Mouse (Mus musculus) hindbrain, embryonic 10.5 days (tissue): ENCODE data around the gene Rap1a. TPM values are rescaled to one million over a fixed set of nuclear protein-coding genes. Genes with fewer than 3 reads are reported as not detected.

ENCODE experiments used
- DNase-seq: peaks from one replicate; pipeline ENCODE4 v3.0.0-alpha.2; 2017; ENCODE audit warnings: low spot score
- H3K27ac ChIP-seq: fragments of 300-500 bp; sonication (generic); 2 replicates; pipeline ENCODE4 v1.5.1; 2016; ENCODE audit warnings: mild to moderate bottlenecking, moderate library complexity
- H3K27me3 ChIP-seq: fragments of 300-500 bp; sonication (generic); 2 replicates; pipeline ENCODE4 v1.6.1; 2016; ENCODE audit warnings: mild to moderate bottlenecking; ENCODE audit not compliant: poor library complexity, insufficient read depth, severe bottlenecking
- H3K36me3 ChIP-seq: fragments of 300-500 bp; sonication (generic); 2 replicates; pipeline ENCODE4 v1.6.1; 2016; ENCODE audit warnings: mild to moderate bottlenecking, moderate library complexity
- H3K4me1 ChIP-seq: fragments of 300-500 bp; sonication (generic); replicated peaks from 2 replicates; pipeline ENCODE4 v1.6.1; 2016; ENCODE audit warnings: mild to moderate bottlenecking
- H3K4me3 ChIP-seq: fragments of 300-500 bp; sonication (generic); 2 replicates; pipeline ENCODE4 v1.5.1; 2016; ENCODE audit warnings: mild to moderate bottlenecking, moderate library complexity
- H3K9me3 ChIP-seq: fragments of 300-500 bp; sonication (generic); 2 replicates; pipeline ENCODE4 v1.6.1; 2016; ENCODE audit warnings: mild to moderate bottlenecking, moderate library complexity
- WGBS: fragments of 180-500 bp; shearing (Covaris S2); methylation state at CpG from one replicate; pipeline ENCODE4 v1.1.7; 2016; 5-methylcytosine and 5-hydroxymethylcytosine counted together
- polyA plus RNA-seq: library from polyadenylated mRNA; unstranded; fragments of >200 nt; fragmentation: Nextera tagmentation; extraction: Ambion mirVana; gene quantifications from 2 replicates; pipeline ENCODE4 v1.2.1, GENCODE M21; 2016

The Rap1a gene
- polyA plus RNA-seq, 1 experiment from 2014 or later = 66.3 TPM

GRCm38 (mm10) chr3:105820272-105820671 lies 19.1 kb upstream of the Rap1a start:
- WGBS = 91% methylated on average over 3 of the region's 3 CpGs
- Histone ChIP-seq H3K36me3 (no peaks in the 10 kb centered on the region), H3K9me3 (no peaks in the 10 kb centered on the region), H3K27me3 (no peaks in the 10 kb centered on the region), H3K27ac (no peak overlapping the region), H3K4me3 (no peak overlapping the region), H3K4me1 (0 out of 2 replicates have a peak, but pooled peaks cover 4% of the 10 kb centered on the region)
- DNase-seq = no peak

GRCm38 (mm10) chr3:105818130-105819004 lies 17.2 kb upstream of the Rap1a start:
- Histone ChIP-seq H3K4me3 (no peak overlapping the region), H3K4me1 (no peaks in the 10 kb centered on the region), H3K36me3 (no peaks in the 10 kb centered on the region), H3K9me3 (no peaks in the 10 kb centered on the region), H3K27me3 (no peaks in the 10 kb centered on the region), H3K27ac (no peak overlapping the region)
- 74% methylated on average over 6 of the region's 6 CpGs for WGBS
- no peak for DNase-seq

GRCm38 (mm10) chr3:105816089-105816488 lies 15.0 kb upstream of the Rap1a start:
- Histone ChIP-seq H3K4me3 (no peak overlapping the region), H3K9me3 (no peaks in the 10 kb centered on the region)
- WGBS = 68% methylated on average over 8 of the region's 8 CpGs

GRCm38 (mm10) chr3:105815236-105815904 lies 14.2 kb upstream of the Rap1a start:
- Histone ChIP-seq H3K36me3 (no peaks in the 10 kb centered on the region), H3K27me3 (no peaks in the 10 kb centered on the region), H3K27ac (no peak overlapping the region), H3K9me3 (no peaks in the 10 kb centered on the region), H3K4me3 (no peak overlapping the region), H3K4me1 (peaks cover 13% of the 10 kb centered on the region)
- WGBS = 80% methylated on average over 10 of the region's 10 CpGs
- no peak for DNase-seq

More at GRCm38 (mm10) chr3:105816089-105816488, 15.0 kb upstream of the Rap1a start:
- Histone ChIP-seq H3K36me3 (no peaks in the 10 kb centered on the region), H3K27ac (no peak overlapping the region), H3K4me1 (peaks cover 13% of the 10 kb centered on the region), H3K27me3 (no peaks in the 10 kb centered on the region)
- DNase-seq = no peak

GRCm38 (mm10) chr3:105811146-105811545 lies 10.0 kb upstream of the Rap1a start:
- H3K9me3 ChIP-seq = no peaks in the 10 kb centered on the region
- 90% methylated on average over 2 of the region's 2 CpGs for WGBS
- H3K27me3 ChIP-seq = no peaks in the 10 kb centered on the region
- no peak overlapping the region for H3K27ac ChIP-seq
- no peak overlapping the region for H3K4me3 ChIP-seq
- H3K36me3 ChIP-seq = no peaks in the 10 kb centered on the region
- H3K4me1 ChIP-seq = peaks cover 13% of the 10 kb centered on the region
- no peak for DNase-seq

- Histone ChIP-seq H3K9me3 (no peaks in the 10 kb centered on the region), H3K4me3 (no peak overlapping the region), H3K4me1 (peaks cover 13% of the 10 kb centered on the region), H3K27me3 (no peaks in the 10 kb centered on the region), H3K36me3 (no peaks in the 10 kb centered on the region), H3K27ac (no peak overlapping the region)
- no peak for DNase-seq
- 79% methylated on average over 14 of the region's 14 CpGs for WGBS
Measured at GRCm38 (mm10) chr3:105808179-105809037, 7.3 kb upstream of the Rap1a start.

GRCm38 (mm10) chr3:105807672-105808071 lies 6.5 kb upstream of the Rap1a start:
- Histone ChIP-seq H3K36me3 (no peaks in the 10 kb centered on the region), H3K4me1 (peaks cover 8% of the 10 kb centered on the region), H3K27ac (no peak overlapping the region), H3K4me3 (no peak overlapping the region), H3K9me3 (no peaks in the 10 kb centered on the region), H3K27me3 (no peaks in the 10 kb centered on the region)
- DNase-seq = no peak
- WGBS = 86% methylated on average over 1 of the region's 1 CpGs

GRCm38 (mm10) chr3:105806519-105807249 lies 5.5 kb upstream of the Rap1a start:
- WGBS = 76% methylated on average over 11 of the region's 11 CpGs
- Histone ChIP-seq H3K4me1 (peaks cover 2% of the 10 kb centered on the region; the same call in 1 of the 2 replicates), H3K36me3 (no peaks in the 10 kb centered on the region), H3K27ac (no peak overlapping the region), H3K27me3 (no peaks in the 10 kb centered on the region), H3K9me3 (no peaks in the 10 kb centered on the region), H3K4me3 (no peak overlapping the region)
- no peak for DNase-seq

- Histone ChIP-seq H3K4me3 (no peak overlapping the region), H3K27ac (no peak overlapping the region), H3K27me3 (no peaks in the 10 kb centered on the region), H3K4me1 (peaks cover 23% of the 10 kb centered on the region), H3K9me3 (no peaks in the 10 kb centered on the region), H3K36me3 (no peaks in the 10 kb centered on the region)
- no peak for DNase-seq
- WGBS = 86% methylated on average over 11 of the region's 11 CpGs
Measured at GRCm38 (mm10) chr3:105803600-105803999, 2.5 kb upstream of the Rap1a start.

- Histone ChIP-seq H3K4me3 (peak overlapping the region; percentile 82), H3K9me3 (no peaks in the 10 kb centered on the region), H3K4me1 (peaks cover 27% of the 10 kb centered on the region), H3K36me3 (no peaks in the 10 kb centered on the region), H3K27ac (peak overlapping the region; percentile 97), H3K27me3 (no peaks in the 10 kb centered on the region)
- under 1% methylated on average over 59 of the region's 59 CpGs for WGBS
- DNase-seq = peak; percentile 67
Measured at GRCm38 (mm10) chr3:105800675-105801190, 403 bp downstream of the Rap1a start.

GRCm38 (mm10) chr3:105800156-105800674 lies 921 bp downstream of the Rap1a start:
- no peak for DNase-seq
- peak overlapping the region; percentile 82 for H3K4me3 ChIP-seq
- H3K27ac ChIP-seq = peak overlapping the region; percentile 97
- no peaks in the 10 kb centered on the region for H3K27me3 ChIP-seq
- H3K36me3 ChIP-seq = no peaks in the 10 kb centered on the region
- peaks cover 27% of the 10 kb centered on the region for H3K4me1 ChIP-seq
- H3K9me3 ChIP-seq = no peaks in the 10 kb centered on the region
- under 1% methylated on average over 12 of the region's 12 CpGs for WGBS

- H3K27me3 ChIP-seq = no peaks in the 10 kb centered on the region
- 80% methylated on average over 4 of the region's 4 CpGs for WGBS
- H3K9me3 ChIP-seq = no peaks in the 10 kb centered on the region
- H3K36me3 ChIP-seq = no peaks in the 10 kb centered on the region
- H3K4me3 ChIP-seq = peak overlapping the region; percentile 82
- no peak for DNase-seq
- H3K4me1 ChIP-seq = peaks cover 27% of the 10 kb centered on the region
- H3K27ac ChIP-seq = no peak overlapping the region
Measured at GRCm38 (mm10) chr3:105799375-105799774, 1.8 kb downstream of the Rap1a start.
